Mouse (Mus musculus) heart, embryonic 16.5 days (tissue): ENCODE measurements around the gene Ilvbl. TPM values are rescaled to one million over a fixed set of nuclear protein-coding genes. Genes with fewer than 3 reads are reported as not detected.
"Not testable (repeated sequence)": the region's sequence is repeated elsewhere in the genome, so short reads cannot be mapped to it uniquely, and the experiment has no call there.

Experiments
- ATAC-seq: fragments of 200-750 bp; cut with Nextera tagmentation; replicated peaks from 2 replicates; pipeline ENCODE4 v1.8.0; 2017; ENCODE audit warnings: moderate number of reproducible peaks; ENCODE audit not compliant: insufficient read depth, low FRiP score; ENCODE audit errors: extremely low read depth
- H3K27ac ChIP-seq: fragments of 300-500 bp; sonication (generic); 2 replicates; pipeline ENCODE4 v1.5.1; 2014; ENCODE audit warnings: mild to moderate bottlenecking, low read length, control low read depth, moderate library complexity
- H3K27me3 ChIP-seq: fragments of 300-500 bp; sonication (generic); 2 replicates; pipeline ENCODE4 v1.6.1; 2014; ENCODE audit warnings: low read length, mixed read lengths; ENCODE audit not compliant: control insufficient read depth, insufficient read depth
- H3K36me3 ChIP-seq: fragments of 300-500 bp; sonication (generic); 2 replicates; pipeline ENCODE4 v1.6.1; 2014; ENCODE audit not compliant: control insufficient read depth, insufficient read depth
- H3K4me1 ChIP-seq: fragments of 300-500 bp; sonication (generic); 2 replicates; pipeline ENCODE4 v1.6.1; 2014; ENCODE audit warnings: low read length, mixed read lengths; ENCODE audit not compliant: control insufficient read depth, insufficient read depth
- H3K4me2 ChIP-seq: fragments of 300-500 bp; sonication (generic); 2 replicates; pipeline ENCODE4 v1.6.1; 2014; ENCODE audit warnings: low read depth, mild to moderate bottlenecking, control low read depth, low read length
- H3K4me3 ChIP-seq: fragments of 300-500 bp; sonication (generic); 2 replicates; pipeline ENCODE4 v1.5.1; 2014; ENCODE audit warnings: mild to moderate bottlenecking, control low read depth, low read length
- H3K9ac ChIP-seq: fragments of 300-500 bp; sonication (generic); 2 replicates; pipeline ENCODE4 v1.6.1; 2014; ENCODE audit warnings: low read length, control low read depth
- H3K9me3 ChIP-seq: fragments of 300-500 bp; sonication (generic); replicated peaks from 2 replicates; pipeline ENCODE4 v1.6.1; 2016; ENCODE audit warnings: low read length; ENCODE audit not compliant: control insufficient read depth
- WGBS: fragments of 180-500 bp; shearing (Covaris S2); extraction: QIAGEN DNeasy Blood & Tissue Kit; methylation state at CpG from one replicate; pipeline ENCODE4 v1.1.7; 2014; 5-methylcytosine and 5-hydroxymethylcytosine counted together
- polyA plus RNA-seq: library from polyadenylated mRNA; unstranded; fragments of >200 nt; fragmentation: Nextera tagmentation; extraction: Ambion mirVana; gene quantifications from 2 replicates; pipeline ENCODE4 v1.2.1, GENCODE M21; 2015

Ilvbl gene
- polyA plus RNA-seq, 1 experiment from 2014 or later, result 96.4 TPM

GRCm38 (mm10) chr10:78594566-78594965 lies 20.4 kb downstream of the Ilvbl start:
- no peaks in the 10 kb centered on the region for H3K9me3 ChIP-seq
- H3K27ac ChIP-seq, result no peak overlapping the region
- no peak overlapping the region for H3K4me2 ChIP-seq
- H3K4me1 ChIP-seq, result peaks cover 11% of the 10 kb centered on the region
- H3K27me3 ChIP-seq, result no peaks in the 10 kb centered on the region
- H3K9ac ChIP-seq, result no peak overlapping the region
- no peak overlapping the region for H3K4me3 ChIP-seq
- ATAC-seq, result no peak
- H3K36me3 ChIP-seq, result peaks cover 3% of the 10 kb centered on the region; the same call in 1 of the 2 replicates

DNA sequence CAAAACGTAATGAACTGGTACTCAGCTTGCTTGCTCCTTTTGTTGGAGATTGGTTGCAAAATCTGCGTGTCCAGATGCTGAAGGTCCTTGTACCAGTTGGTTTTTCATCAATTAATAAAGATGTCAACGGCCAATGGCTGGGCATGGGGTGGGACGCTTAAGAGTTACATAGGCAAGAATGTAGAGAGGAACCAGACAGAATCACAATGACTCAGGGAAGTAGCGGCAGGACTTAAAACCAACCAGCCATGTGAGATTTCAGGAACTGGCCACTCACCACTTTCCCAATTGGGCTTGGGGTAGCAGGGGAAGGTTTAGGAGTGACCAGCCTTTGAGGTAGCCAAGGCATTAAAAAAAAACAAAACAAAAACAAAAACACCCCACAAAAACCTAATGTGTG lies 25.7 kb downstream of the Ilvbl start:
- H3K4me1 ChIP-seq, result no peaks in the 10 kb centered on the region
- H3K9ac ChIP-seq, result no peak overlapping the region
- H3K4me2 ChIP-seq, result no peak overlapping the region
- no peak overlapping the region for H3K4me3 ChIP-seq
- WGBS, result 82% methylated on average over 5 of the region's 5 CpGs
- H3K36me3 ChIP-seq, result no peaks in the 10 kb centered on the region
- no peaks in the 10 kb centered on the region for H3K9me3 ChIP-seq
- H3K27ac ChIP-seq, result no peak overlapping the region
- H3K27me3 ChIP-seq, result no peaks in the 10 kb centered on the region
- ATAC-seq, result no peak

DNA sequence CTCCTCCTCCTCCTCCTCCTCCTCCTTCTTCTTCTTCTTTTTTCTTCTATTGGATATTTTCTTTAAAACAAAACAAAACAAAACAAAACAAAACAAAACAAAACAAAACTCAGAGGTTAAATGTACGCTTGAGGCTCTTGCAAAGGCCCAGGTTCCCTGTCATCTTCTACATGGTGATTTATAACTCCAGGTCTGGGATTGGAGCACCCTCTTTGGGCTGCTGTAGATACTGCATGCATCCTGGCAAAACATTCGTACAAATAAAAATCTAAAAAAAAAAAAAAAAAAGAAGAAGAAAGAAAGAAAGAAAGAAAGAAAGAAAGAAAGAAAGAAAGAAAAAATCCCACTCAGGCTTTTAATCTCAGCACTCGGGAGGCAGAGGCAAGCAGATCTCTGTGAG lies 30.9 kb downstream of the Ilvbl start:
- ATAC-seq, result no peak
- H3K9ac ChIP-seq, result no peak overlapping the region
- 35% methylated on average over 3 of the region's 3 CpGs for WGBS

GRCm38 (mm10) chr10:78607602-78608001 lies 33.5 kb downstream of the Ilvbl start:
- no peak overlapping the region for H3K9ac ChIP-seq
- ATAC-seq, result no peak
- H3K4me2 ChIP-seq, result no peak overlapping the region
- H3K36me3 ChIP-seq, result no peaks in the 10 kb centered on the region
- no peak overlapping the region for H3K27ac ChIP-seq
- H3K4me1 ChIP-seq, result no peaks in the 10 kb centered on the region
- H3K9me3 ChIP-seq, result no peaks in the 10 kb centered on the region
- no peak overlapping the region for H3K4me3 ChIP-seq
- WGBS, result 69% methylated on average over 3 of the region's 3 CpGs
- H3K27me3 ChIP-seq, result no peaks in the 10 kb centered on the region; the same call in 1 of the 2 replicates

More for the DNA sequence above, 30.9 kb downstream of the Ilvbl start:
- Histone ChIP-seq H3K27ac (no peak overlapping the region), H3K4me3 (no peak overlapping the region), H3K4me2 (no peak overlapping the region), H3K4me1 (no peaks in the 10 kb centered on the region), H3K9me3 (no peaks in the 10 kb centered on the region), H3K27me3 (no peaks in the 10 kb centered on the region; the same call in 1 of the 2 replicates), H3K36me3 (no peaks in the 10 kb centered on the region)

GRCm38 (mm10) chr10:78617974-78618373 lies 43.8 kb downstream of the Ilvbl start, which contains the start of gene Olfr1357:
Olfr1357 (minus strand) TSS chr10:78618074.
- no peak within 1 kb of the TSS for H3K27ac ChIP-seq

DNA sequence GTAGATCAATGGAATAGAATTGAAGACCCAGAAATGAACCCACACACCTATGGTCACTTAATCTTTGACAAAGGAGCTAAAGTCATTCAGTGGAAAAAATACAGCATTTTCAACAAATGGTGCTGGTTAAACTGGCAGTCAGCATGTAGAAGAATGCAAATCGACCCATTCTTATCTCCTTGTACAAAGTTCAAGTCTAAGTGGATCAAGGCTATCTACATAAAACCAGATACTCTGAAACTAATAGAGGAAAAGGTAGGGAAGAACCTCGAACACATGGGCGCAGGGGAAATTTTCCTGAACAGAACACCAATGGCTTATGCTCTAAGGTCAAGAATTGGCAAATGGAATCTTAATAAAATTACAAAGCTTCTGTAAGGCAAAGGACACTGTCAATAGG lies 49.0 kb downstream of the Ilvbl start:
- H3K36me3 ChIP-seq, result not testable (repeated sequence)

More at GRCm38 (mm10) chr10:78617974-78618373, 43.8 kb downstream of the Ilvbl start, which contains the start of gene Olfr1357:
- Histone ChIP-seq H3K36me3 (no peaks in the 10 kb centered on the region), H3K9ac (no peak within 1 kb of the TSS), H3K4me1 (no peaks in the 10 kb centered on the region), H3K27me3 (no peaks in the 10 kb centered on the region), H3K4me2 (no peak within 1 kb of the TSS), H3K9me3 (no peaks in the 10 kb centered on the region), H3K4me3 (no peak within 1 kb of the TSS)
- no peak for ATAC-seq
- 94% methylated on average over 1 of the region's 1 CpGs for WGBS

GRCm38 (mm10) chr10:78630194-78630593 lies 56.0 kb downstream of the Ilvbl start:
- WGBS, result 74% methylated on average over 4 of the region's 4 CpGs
- no peak overlapping the region for H3K4me2 ChIP-seq
- H3K4me3 ChIP-seq, result no peak overlapping the region
- no peaks in the 10 kb centered on the region for H3K36me3 ChIP-seq
- H3K9ac ChIP-seq, result no peak overlapping the region
- H3K27me3 ChIP-seq, result no peaks in the 10 kb centered on the region
- H3K9me3 ChIP-seq, result no peaks in the 10 kb centered on the region
- no peak for ATAC-seq
- no peak overlapping the region for H3K27ac ChIP-seq
- no peaks in the 10 kb centered on the region for H3K4me1 ChIP-seq

More for the DNA sequence above, 49.0 kb downstream of the Ilvbl start:
- not testable (repeated sequence) for H3K27ac ChIP-seq, H3K4me2 ChIP-seq, H3K27me3 ChIP-seq, ATAC-seq, H3K9ac ChIP-seq, H3K4me3 ChIP-seq, H3K9me3 ChIP-seq, H3K4me1 ChIP-seq
- WGBS, result 75% methylated on average over 3 of the region's 3 CpGs

- no peak overlapping the region for H3K9ac ChIP-seq
- H3K4me1 ChIP-seq, result no peaks in the 10 kb centered on the region
- no peaks in the 10 kb centered on the region for H3K9me3 ChIP-seq
- no peaks in the 10 kb centered on the region for H3K27me3 ChIP-seq
- no peak overlapping the region for H3K4me3 ChIP-seq
- H3K36me3 ChIP-seq, result no peaks in the 10 kb centered on the region
- 13% methylated on average over 6 of the region's 6 CpGs for WGBS
- H3K4me2 ChIP-seq, result no peak overlapping the region
- ATAC-seq, result no peak
- H3K27ac ChIP-seq, result no peak overlapping the region
Observed at GRCm38 (mm10) chr10:78632311-78632710, 58.2 kb downstream of the Ilvbl start.
